Mouse (Mus musculus) erythroblast, embryonic 14.5 days (primary cell): Measurements from ENCODE around the gene 6030468B19Rik.

Source experiments
- GATA1 ChIP-seq: IDR thresholded peaks from 2 replicates; pipeline ENCODE4 v1.6.1; 2012; ENCODE audit warnings: low read length, inconsistent platforms, mixed read lengths
- TAL1 ChIP-seq: IDR thresholded peaks from 3 replicates; pipeline ENCODE4 v1.6.1; 2012; ENCODE audit warnings: low read length, inconsistent platforms, mixed read lengths

- TF ChIP-seq GATA1 (no peak), TAL1 (peak; percentile 54)
Measured at GRCm38 (mm10) chr11:117838572-117838971, 41.1 kb downstream of the 6030468B19Rik start.
